Mouse (Mus musculus): ENCODE data around the gene Ing5.
"Not testable (repeated sequence)": the region's sequence is repeated elsewhere in the genome, so short reads cannot be mapped to it uniquely, and the experiment has no call there.

Gene Ing5

DNA sequence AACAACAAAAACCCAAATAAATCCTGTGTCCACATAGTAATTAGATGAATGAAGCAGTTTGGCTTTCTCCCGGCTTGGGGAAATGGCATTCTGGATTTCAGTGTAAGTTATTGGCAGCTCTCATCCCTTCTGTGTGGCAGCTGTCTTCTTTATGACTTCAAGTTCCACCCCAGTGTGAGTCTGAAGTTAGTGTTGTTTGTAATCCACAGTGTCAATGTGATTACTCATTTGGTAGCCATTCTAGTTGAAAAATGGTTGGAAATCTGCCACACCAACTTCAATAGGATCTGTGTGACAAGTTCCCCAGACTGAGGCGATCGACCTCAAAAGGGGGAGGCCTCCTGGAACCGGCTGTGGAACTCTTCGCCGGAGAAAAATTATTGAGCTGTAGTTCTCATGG is 53.6 kb downstream of the Ing5 start:
- no peak for ATAC-seq (ENCODE audit: insufficient number of reproducible peaks, low FRiP score, low TSS enrichment)

DNA sequence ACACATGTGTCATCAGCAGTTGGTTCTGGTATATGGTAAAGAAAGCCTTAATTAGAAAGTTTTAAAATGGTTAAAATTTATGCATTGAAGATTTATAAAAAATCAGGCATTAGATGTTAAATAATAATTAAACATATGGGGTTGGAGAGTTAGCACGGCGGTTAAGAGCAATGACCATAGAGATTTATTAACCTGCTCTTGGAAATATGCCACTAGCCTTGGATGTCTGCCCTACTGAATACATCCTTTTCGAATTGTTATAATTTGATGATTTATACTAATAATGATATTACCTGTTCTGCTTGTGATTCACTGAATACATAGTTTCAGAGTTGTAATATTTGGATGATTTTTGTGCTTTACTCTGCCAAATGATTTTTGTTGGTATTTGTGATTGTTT is 54.2 kb downstream of the Ing5 start:
- no peak for ATAC-seq (ENCODE audit: insufficient number of reproducible peaks, low FRiP score, low TSS enrichment)

DNA sequence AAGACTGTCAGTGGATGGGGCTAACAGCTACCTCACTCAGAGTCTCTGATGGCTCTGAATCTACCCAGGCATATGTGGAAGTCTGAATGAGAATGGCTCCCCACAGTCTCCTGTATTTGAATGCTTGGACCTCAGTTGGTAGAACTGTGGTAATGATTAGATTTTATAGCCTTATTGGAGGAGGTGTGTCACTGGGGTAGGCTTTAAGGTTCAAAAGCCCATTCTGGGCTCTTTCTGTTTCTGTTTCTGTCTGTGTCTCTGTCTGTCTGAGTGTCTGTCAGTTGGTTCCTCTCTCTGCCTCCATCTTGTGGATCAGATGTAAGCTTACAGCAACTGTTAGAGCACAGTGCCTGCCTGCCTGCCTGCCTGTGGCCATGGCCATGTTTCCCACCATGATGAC is 55.9 kb downstream of the Ing5 start:
- no peak for ATAC-seq (ENCODE audit: insufficient number of reproducible peaks, low FRiP score, low TSS enrichment)

DNA sequence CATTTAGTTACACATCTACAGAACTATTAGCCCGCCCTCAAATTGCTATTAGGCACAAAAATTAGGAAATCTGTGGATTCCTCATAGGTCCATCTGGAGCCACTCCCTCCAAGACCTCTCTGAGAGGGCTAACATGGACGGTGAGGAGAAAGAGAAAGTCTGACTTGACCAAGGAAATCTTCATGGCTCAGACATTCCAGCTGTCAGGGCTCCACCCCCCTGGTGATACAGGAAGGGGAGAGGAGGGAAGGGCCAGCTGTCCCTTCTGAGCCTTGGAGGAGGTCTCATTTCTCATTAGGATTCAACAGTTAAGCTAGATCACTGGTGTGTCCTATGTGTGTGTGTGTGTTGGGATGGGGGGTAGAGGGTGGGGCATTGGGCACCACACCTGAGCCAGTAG is 57.3 kb downstream of the Ing5 start, which contains the start of gene Gal3st2:
TSS of gene Gal3st2 (plus strand) at position 259 of the 400 bp plus-strand sequence.
- ATAC-seq (ENCODE audit: insufficient number of reproducible peaks, low FRiP score, low TSS enrichment), result not testable (repeated sequence)
